Mouse (Mus musculus) G1E (cell line): ENCODE results near the gene Tmtc4. TPM values are rescaled to one million over a fixed set of nuclear protein-coding genes. Genes with fewer than 3 reads are reported as not detected.

Experiments used
- ATAC-seq: 2 replicates; pipeline ENCODE4 v1.8.0; 2016; ENCODE audit warnings: mild to moderate bottlenecking; ENCODE audit not compliant: insufficient number of reproducible peaks, poor library complexity, low FRiP score, severe bottlenecking; ENCODE audit errors: extremely low read depth
- DNase-seq: peaks from one replicate; pipeline ENCODE4 v3.0.0; 2012; ENCODE audit warnings: low spot score
- H3K27me3 ChIP-seq: 2 replicates; pipeline ENCODE4 v1.6.1; 2012; ENCODE audit warnings: mild to moderate bottlenecking, low read length, inconsistent platforms; ENCODE audit not compliant: insufficient read depth
- H3K36me3 ChIP-seq: replicated peaks from 2 replicates; pipeline ENCODE3; 2012; ENCODE audit warnings: mild to moderate bottlenecking, inconsistent platforms
- H3K4me1 ChIP-seq: 2 replicates; pipeline ENCODE4 v1.6.1; 2012; ENCODE audit warnings: low read depth, low read length, inconsistent platforms, mixed read lengths; ENCODE audit not compliant: insufficient read depth
- H3K4me3 ChIP-seq: 2 replicates; pipeline ENCODE4 v1.5.1; 2012; ENCODE audit warnings: low read depth, mild to moderate bottlenecking, inconsistent platforms, low read length, moderate library complexity, mixed read lengths
- H3K9me3 ChIP-seq: replicated peaks from 2 replicates; pipeline ENCODE4 v1.6.1; 2012; ENCODE audit warnings: inconsistent platforms
- CTCF ChIP-seq: IDR thresholded peaks from 2 replicates; pipeline ENCODE4 v1.5.1; 2012; ENCODE audit warnings: low read depth, low read length, inconsistent platforms, mixed read lengths
- GATA1 ChIP-seq: IDR thresholded peaks from 2 replicates; pipeline ENCODE4 v1.6.1; 2012; ENCODE audit warnings: borderline replicate concordance, low read length, inconsistent platforms, mixed read lengths
- GATA2 ChIP-seq: IDR thresholded peaks from 2 replicates; pipeline ENCODE4 v1.6.1; 2012; ENCODE audit warnings: low read depth, low read length, inconsistent platforms, borderline replicate concordance
- POLR2AphosphoS5 ChIP-seq: IDR thresholded peaks from 2 replicates; pipeline ENCODE4 v1.6.1; 2012; ENCODE audit warnings: low read depth, low read length, inconsistent platforms; ENCODE audit not compliant: insufficient replicate concordance
- TAL1 ChIP-seq: conservative IDR thresholded peaks from 2 replicates; pipeline ENCODE4 v1.6.1; 2012; ENCODE audit warnings: low read depth, low read length, inconsistent platforms, mixed read lengths
- polyA plus RNA-seq: library from polyadenylated mRNA; stranded (reverse); fragments of >175 nt; gene quantifications from 2 replicates; pipeline ENCODE4 v1.2.3, GENCODE M21; 2012
- total RNA-seq, 2 experiments: library from RNA; stranded (forward) in 1 of 2; stranded (reverse) in 1 of 2; fragments of 200-1000 nt in 1 of 2; fragments of >200 nt in 1 of 2; fragmentation: Nextera tagmentation in 1 of 2; gene quantifications; 2 replicates each; pipeline ENCODE4 v1.2.3; 2014 to 2017

The Tmtc4 gene
- total and polyA plus RNA-seq, 3 experiments = 0.96 to 12.6 (median 9.6) TPM

DNA sequence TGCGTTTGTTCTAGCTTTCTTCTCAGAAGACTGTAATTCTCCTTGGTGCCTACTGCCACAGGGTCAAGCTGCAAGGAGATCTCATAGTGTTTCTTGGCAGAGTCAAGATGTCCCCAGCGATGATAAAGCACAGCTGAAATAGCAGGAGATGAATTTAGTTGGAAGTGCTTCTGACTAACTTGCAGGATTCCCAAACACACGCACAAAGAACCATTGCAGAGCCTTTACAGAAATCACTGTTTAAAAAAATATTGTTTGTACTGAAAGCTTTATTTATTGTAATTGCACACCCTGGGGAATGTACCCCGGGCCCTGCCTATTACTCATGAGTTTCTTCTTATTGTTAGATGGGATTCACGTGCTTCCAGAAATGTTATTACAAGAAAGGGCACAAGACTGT lies 63.8 kb downstream of the Tmtc4 start:
- ATAC-seq (no peak), DNase-seq (no peak)
- TF ChIP-seq TAL1 (no peak), CTCF (no peak), GATA2 (no peak), POLR2AphosphoS5 (no peak), GATA1 (no peak)
- Histone ChIP-seq H3K27me3 (no peaks in the 10 kb centered on the region), H3K4me1 (peaks cover 2% of the 10 kb centered on the region; the same call in 1 of the 2 replicates), H3K9me3 (no peaks in the 10 kb centered on the region), H3K4me3 (no peak overlapping the region), H3K36me3 (peaks cover 36% of the 10 kb centered on the region)

DNA sequence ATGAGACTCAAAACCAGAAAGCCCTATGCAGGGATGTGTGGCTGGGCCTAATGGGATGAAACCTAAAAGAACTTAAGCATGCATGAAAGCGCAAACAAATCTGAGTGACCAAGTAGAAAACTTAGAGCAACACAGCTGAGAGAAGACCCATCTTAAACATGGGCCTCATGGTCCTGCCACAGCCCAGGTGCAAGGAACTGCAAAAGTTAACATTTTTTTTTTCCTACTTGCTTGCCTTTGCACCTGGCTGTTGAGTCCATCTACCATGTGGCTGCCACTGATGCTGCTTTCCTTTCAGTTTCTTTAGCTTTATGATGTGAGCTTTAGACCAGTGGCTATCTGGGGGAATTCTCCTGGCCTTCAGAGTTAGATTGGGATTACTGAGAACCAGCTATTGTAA lies 66.2 kb downstream of the Tmtc4 start:
- ATAC-seq (no peak), DNase-seq (no peak)
- Histone ChIP-seq H3K27me3 (no peaks in the 10 kb centered on the region), H3K4me3 (no peak overlapping the region), H3K9me3 (no peaks in the 10 kb centered on the region), H3K4me1 (peaks cover 11% of the 10 kb centered on the region), H3K36me3 (peaks cover 26% of the 10 kb centered on the region)
- TF ChIP-seq POLR2AphosphoS5 = no peak
- TF ChIP-seq CTCF = no peak
- TF ChIP-seq TAL1 = no peak
- no peak for TF ChIP-seq GATA1
- TF ChIP-seq GATA2 = no peak

- Histone ChIP-seq H3K4me3 (peak within 1 kb of the TSS; percentile 79), H3K36me3 (peaks cover 23% of the 10 kb centered on the region), H3K4me1 (peaks cover 26% of the 10 kb centered on the region), H3K27me3 (no peaks in the 10 kb centered on the region), H3K9me3 (no peaks in the 10 kb centered on the region)
- DNase-seq (no peak), ATAC-seq (no peak)
- TF ChIP-seq POLR2AphosphoS5 = no peak
- TF ChIP-seq GATA2 = no peak
- TF ChIP-seq GATA1 = no peak
Measured at GRCm38 (mm10) chr14:122913657-122914056, 70.2 kb downstream of the Tmtc4 start, which contains the start of gene Ggact. Gene Ggact (minus strand): TSS chr14:122913757.

- Histone ChIP-seq H3K27me3 (no peaks in the 10 kb centered on the region), H3K9me3 (no peaks in the 10 kb centered on the region; the same call in 1 of the 2 replicates), H3K4me1 (peaks cover 24% of the 10 kb centered on the region), H3K36me3 (peaks cover 26% of the 10 kb centered on the region), H3K4me3 (peak overlapping the region; percentile 79)
- DNase-seq (peak; percentile 90), ATAC-seq (peak; percentile 70)
- no peak for TF ChIP-seq GATA1
- no peak for TF ChIP-seq CTCF
- TF ChIP-seq TAL1 = no peak
- TF ChIP-seq POLR2AphosphoS5 = no peak
- TF ChIP-seq GATA2 = no peak
Measured at GRCm38 (mm10) chr14:122912812-122913498, 70.9 kb downstream of the Tmtc4 start.

GRCm38 (mm10) chr14:122912137-122912536 lies 71.7 kb downstream of the Tmtc4 start:
- peak; percentile 4; the same call in 1 of the 2 replicates for ATAC-seq
- TF ChIP-seq POLR2AphosphoS5 (no peak), TAL1 (no peak), GATA2 (no peak), CTCF (no peak), GATA1 (no peak)
- Histone ChIP-seq H3K4me3 (peak overlapping the region; percentile 79), H3K9me3 (no peaks in the 10 kb centered on the region; the same call in 1 of the 2 replicates), H3K27me3 (no peaks in the 10 kb centered on the region), H3K4me1 (peaks cover 24% of the 10 kb centered on the region), H3K36me3 (peaks cover 27% of the 10 kb centered on the region)
- peak; percentile 16 for DNase-seq

DNA sequence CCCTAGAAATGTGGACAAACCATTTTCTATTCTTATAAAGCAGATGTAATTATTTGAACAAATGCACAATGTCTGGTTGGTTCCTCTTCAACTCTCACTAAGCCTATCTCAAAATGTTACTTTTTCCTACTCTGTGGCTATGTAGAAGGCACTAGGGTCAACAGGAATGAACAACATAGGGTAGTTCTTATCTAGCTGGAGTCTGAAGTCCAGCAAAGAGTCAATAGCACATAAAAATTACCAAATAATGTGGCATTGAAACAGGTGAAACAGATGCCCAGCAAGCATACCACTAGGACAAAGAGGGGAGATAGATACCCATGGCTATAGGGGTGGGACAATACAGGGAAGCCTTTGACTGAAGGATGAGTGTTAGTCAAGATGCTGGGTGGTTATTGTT lies 72.6 kb downstream of the Tmtc4 start:
- TF ChIP-seq TAL1 (no peak), GATA2 (no peak), GATA1 (no peak)
- no peak for DNase-seq
- peaks cover 25% of the 10 kb centered on the region for H3K36me3 ChIP-seq
- H3K4me1 ChIP-seq = peaks cover 24% of the 10 kb centered on the region
- H3K27me3 ChIP-seq = no peaks in the 10 kb centered on the region
- H3K4me3 ChIP-seq = no peak overlapping the region
- no peak for ATAC-seq
- no peaks in the 10 kb centered on the region; the same call in 1 of the 2 replicates for H3K9me3 ChIP-seq
